Mouse (Mus musculus) A20 (cell line): ENCODE measurements around the gene Frmd4b.

Experiments used
- DNase-seq: peaks from one replicate; pipeline ENCODE4 v3.0.0-alpha.2; 2011; ENCODE audit warnings: low read depth, low spot score

Frmd4b gene

DNA sequence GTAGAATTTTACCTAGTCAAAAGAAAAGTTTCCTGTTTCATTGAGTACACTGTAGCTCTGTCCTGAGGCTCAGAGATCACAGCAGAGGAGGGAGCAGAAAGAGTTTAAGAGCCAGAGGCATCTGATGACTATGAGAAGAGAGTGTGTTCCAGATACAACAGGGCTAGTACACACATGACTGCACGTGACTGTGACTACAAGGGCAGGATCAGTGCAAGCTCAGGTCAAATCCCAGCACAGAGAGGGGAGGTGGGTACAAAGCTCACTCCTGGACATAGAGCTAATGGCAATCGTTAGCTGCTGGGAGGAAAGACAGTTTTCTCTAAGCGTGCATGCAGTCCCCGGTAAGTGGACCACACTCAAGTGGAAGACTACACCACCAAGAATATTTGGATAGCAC, 37.6 kb downstream of the Frmd4b start:
- no peak for DNase-seq

DNA sequence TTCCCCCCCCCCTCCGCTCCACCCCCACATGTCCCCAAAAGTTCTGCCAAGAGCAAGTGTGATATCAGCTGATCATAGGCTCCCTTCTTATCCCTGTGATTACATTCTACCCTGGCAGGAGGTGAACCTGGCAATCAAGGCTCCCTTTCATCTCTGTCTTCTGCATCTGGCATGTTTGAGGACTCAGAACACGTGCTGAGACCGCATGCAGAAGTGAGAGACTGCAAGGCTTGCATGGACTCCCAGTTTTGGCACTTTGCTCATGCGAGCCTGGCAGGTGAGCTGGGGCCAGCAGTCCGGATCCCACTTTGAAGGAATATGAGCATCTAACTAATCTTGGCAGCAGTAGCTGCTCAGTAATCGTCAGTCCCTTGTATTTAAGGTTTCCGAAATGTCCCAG, 39.1 kb downstream of the Frmd4b start:
- DNase-seq = no peak

DNA sequence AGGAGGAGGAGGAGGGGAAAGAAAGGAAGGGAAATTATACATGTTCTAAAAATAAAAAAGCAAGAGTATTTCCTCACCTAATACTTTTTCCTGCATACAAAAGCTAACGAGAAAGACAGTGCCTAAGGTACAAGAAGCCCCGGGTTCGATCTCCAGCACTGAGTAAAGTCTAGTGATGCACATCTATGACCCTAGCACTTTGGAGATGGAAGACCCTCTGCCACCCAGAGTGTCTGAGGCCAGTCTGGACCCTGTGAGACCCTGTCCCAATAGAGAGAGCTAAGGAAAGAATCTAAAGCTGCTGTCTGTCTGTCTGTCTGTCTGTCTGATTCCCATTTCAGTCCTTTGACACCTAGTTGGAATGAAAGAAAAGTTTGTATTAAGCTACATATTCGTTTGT, 40.0 kb downstream of the Frmd4b start:
- no peak for DNase-seq

DNA sequence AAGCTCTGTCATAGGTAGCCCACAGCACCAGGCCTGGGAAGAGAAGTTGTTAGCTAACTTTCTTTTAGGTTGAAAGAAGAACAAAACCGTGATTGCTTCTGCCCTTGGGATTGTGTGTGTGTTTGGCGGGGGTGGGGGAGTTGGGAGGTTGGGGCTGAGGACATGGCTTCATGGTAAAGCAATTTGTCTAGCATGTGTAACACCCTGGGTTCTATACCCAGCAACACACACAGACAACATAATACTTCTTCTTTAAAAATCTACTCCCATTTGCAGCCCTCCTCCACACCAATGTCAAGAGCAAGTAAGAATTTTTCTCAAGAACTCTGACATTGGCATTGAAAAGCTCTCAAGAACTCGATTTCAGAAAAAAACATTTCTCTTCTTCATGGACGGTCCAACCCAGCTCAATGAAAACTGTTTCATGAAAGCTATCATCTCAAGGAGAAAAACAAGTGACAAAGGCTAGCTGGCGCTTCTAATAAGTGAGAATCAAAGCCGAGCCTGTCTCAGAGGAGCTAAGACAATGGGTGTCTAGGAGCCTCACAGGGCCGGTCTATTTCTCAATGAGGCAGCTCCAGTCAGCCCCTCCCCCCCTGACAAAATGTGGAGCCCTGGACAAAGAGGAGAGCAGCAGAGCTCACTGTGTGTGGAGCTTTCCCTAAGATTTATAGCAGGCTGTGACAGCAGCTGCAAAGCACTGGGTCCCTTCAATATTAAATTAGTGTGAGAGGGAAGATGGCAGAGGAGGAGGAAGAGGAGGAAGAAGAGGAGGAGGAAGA, 40.6 kb downstream of the Frmd4b start:
- DNase-seq = no peak

DNA sequence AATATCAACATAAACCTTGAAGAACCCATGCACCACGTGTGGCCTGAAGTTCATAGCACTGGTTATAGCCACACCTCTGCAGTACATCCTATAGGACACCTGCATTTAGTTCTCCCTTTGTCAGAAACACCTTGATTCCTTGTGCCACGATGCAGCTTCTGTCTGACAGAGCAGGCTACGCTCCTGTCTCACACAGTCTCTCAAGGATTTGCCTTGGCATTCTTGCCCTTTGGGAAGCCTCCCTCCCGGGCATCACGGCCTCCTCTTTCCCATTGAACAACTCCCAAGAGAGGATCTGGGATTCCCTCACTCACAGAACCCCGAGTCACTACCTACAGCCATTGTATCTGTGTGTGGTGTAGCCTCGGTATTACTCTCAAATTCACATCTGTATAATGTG, 41.2 kb downstream of the Frmd4b start:
- DNase-seq = no peak

DNA sequence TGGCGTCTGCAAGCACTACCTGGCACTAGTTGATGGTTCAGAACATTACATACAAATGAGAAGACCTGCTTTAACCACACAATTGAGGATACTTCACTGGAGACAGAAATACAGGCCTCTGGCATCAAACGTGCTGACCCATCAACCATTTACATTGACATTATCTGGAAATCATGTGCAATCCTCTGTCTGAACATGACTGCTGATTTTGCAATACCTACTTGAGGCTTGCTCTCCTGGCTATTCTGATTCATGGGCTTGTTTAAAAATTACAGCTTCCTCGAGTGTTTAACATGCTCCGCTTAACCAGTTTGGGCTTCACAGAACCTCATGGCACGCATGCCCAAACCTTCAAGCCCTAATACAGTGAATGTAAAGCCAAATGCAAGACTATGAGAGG, 42.4 kb downstream of the Frmd4b start:
- no peak for DNase-seq

DNA sequence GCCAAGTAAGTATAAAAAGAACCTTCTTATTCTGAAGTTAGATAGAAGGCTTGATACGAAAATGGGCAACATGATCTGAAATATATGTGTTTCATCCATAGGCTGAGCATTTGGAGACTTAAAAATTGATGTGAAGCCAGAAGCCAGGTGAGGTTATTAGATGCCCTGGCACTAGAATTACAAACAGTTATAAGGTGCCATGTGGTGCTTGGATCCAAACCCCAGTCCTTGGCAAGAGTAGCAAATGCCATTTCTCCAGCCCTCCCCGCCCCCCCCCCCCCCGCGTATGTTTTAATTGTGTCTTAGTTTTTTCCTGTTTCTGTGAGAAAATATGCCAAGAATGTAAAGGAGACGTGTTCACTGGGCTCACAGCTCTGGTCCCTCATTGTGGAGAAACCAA, 45.1 kb downstream of the Frmd4b start:
- no peak for DNase-seq

DNA sequence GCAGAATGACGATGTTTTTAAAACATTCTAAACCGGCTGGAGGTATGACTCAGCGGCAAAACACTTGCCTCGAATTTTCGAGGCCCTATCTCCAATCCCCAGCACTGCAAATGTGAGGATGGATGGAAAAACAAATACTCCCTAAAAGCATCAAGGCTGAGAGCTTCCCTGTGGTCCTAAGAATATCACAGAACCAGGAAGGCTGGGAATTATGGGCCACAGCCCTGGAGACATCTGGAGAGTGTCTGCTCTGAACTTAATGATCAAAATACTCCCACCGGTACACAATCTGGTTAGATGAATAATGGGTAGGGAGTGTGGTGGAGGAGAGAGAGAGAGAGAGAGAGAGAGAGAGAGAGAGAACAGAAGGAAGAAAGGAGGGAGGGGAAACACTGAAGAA, 48.8 kb downstream of the Frmd4b start:
- DNase-seq = no peak

DNA sequence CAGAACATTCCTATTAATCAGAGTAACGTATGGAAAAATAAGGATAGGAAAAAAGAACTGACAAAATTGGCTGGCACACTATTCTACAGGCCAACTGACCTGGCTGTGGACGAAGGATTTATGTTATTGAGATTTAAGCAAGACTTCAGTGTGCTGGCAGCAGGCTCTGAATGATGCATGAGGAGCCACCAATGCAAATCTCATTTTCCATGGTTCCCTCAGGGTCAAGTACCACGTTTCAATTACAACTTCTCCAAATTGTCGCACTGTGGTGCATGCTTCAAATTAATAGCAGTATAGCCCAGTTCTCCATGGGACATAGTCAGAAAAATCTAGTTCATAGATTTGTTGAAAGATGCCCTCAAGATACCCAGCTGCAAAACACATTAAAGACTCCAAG, 50.6 kb downstream of the Frmd4b start:
- DNase-seq = no peak

DNA sequence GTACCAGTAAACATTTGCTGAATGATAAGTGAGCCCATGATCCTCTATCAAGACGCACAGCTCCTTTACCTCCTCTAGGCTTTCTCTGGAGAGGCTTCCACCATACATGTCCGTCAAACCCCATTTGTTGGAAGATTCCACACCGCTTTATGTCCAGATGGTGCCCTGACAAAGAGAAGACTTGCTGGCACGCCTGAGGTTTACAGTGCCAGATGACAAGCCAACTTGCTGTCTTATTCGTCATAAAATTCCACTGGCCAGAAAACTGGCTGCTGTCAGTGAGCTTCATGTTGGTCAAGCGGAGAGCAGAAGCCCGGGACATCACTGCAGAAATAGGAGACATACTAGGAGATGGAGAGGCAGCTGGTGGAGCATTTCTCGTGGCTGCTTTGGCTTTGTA, 60.2 kb downstream of the Frmd4b start:
- DNase-seq = no peak

DNA sequence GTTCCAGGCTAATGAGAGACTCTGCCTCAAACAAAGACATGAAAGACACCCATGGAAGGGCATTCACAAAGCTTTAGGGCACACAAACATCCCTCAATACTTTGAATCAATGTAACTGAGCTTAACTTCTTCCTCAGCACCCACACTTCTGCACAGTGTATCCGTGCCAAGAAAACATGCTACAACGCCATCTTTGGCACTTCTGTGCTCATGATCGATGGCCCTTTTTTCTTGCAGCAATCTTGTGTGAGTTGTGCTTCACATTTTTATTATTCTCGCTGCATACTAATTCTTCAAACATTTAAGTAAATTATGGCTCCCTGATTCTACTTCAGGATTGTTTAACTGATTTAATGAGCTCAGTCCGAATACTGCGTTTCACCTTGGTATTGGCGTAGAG, 61.7 kb downstream of the Frmd4b start:
- no peak for DNase-seq

DNA sequence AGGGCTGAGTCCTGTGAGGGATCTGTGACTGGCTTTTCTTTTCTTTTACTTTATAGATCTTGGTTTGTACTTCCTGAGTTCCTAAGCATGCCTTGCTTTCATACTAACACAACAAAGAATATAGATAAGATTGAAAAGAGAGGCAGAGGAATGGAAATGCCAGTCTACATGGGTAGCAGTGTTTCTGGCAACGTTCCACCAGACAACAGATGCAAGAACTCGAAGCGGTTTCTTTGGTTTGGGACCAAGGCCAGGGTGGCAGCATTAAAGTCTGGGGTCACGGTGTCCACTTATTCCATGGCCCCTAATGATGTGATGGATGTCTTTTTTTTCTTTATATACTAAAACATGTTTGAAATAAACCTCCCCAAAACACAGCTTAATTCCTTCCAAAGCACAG, 63.9 kb downstream of the Frmd4b start:
- DNase-seq = no peak

DNA sequence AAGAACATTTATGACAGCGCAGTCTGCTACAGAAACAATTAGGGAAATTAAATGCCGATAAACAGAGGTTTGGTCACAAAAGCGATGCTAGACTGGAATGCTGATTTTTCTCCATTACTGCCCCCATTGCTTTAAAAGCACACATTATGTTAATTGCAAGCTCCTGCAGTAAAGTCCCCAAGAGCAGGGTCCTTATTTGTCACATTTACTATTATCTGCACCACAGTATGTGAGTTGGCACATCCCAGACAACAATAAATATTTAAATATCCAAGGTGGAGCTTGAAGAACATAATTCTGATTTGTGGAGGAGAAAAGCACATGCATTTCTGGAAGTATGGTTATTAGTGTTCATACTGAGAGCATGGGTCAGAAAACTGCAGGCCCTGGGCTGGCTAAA, 64.8 kb downstream of the Frmd4b start:
- DNase-seq = no peak

DNA sequence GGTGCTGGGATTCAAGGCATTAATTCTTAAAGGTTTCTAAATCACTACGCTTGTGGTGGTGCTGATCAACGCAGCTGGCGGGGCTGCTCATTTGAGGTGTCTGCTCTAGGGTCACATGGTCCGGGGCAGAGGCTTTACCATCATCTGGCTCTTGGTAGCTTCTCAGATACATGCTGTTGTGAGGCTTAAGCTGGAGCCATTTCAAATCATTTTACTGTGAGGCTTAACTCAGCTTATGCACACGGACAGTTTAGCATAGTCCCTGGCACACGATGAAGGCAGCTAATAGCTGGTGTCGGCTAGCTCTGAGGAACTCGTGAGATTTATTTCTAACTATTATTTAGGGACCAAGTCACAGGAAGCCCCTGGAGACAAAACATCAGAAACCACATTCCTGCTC, 65.5 kb downstream of the Frmd4b start:
- no peak for DNase-seq

DNA sequence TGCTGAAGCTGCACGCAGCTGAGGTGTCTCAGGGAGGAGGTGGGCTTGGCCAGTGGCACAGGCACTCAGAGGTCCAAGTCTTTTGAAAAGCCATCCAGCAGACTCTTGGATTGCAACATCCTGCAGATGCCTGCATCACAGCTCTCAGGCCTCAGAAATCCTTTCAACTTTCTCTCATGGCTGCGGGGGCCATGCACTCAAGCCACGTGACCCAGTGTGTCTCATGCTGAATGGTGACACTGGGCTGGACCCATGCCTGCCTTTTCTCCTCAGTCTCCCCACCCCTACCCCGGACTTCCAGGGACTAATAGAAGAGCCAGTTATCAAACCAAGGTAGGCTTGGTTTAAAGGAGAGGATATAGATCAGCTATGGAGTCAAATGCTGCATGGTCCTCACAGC, 66.2 kb downstream of the Frmd4b start:
- DNase-seq = no peak

DNA sequence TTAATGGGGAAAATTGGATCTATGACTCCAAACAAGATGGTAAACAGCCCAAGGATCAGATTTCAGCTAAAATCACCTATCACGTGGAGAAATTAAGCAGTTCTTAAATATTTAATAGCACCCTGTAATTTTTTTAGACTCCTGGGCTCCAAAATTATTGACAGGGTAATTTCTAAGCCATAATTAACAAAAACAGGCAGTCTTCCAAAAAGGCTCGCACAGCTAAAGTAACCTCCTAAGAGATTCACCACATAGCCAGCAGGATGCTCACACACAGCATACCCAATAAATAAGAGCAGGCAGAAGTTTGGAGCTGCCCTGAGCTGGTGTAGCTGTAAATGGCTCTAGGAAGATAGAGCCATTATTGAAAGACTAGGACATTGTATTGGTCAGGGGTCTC, 76.9 kb downstream of the Frmd4b start:
- DNase-seq = no peak

DNA sequence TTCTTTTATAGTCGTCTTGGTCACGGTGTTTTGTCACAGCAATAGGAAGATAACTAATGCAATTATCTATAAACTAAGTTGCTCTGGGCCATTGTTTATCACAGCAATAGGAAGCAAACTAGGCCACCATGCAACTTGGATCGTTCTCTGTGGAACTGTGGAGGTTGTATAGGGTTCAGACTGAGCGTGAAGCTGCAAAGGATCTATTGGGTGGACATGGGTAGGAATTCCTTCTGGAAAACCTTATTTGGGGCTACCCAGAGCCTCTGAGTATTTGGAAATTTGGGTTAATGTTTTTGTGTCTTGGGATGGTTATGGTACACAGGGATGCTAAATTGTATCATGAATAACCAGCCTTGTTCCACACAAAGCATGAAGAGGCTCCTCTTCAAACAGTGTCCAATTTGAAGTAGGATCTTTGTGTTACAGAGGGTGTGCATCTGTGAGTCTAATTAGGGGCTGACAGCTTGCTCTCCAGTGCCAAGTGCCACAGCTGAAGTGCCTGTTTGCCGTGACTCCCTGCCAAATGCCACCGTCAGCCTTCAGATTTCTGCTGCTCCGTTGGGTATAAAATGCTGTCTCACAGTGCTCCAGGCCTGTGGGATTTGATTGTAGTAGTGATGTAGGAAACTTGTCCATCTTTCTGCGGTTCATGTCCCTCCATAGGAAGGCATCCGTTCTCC, 81.4 kb downstream of the Frmd4b start:
- no peak for DNase-seq

DNA sequence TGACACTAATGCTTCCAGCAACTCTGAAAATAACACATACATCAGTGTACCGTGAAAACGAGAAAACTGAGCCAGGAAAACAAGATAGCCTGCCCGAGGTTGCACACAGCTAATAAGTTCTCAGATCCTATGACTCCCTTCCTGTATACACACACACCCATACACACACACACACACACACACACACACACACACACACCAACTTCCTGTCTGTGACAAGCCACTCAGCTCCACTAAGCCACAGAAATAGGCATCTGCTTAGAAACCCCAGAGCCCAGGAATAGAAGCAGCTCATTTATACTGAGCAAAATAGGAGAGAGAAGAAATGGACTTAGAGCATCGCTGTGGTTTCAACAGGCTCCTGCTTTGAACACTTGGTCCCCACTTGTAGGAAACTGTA, 86.3 kb downstream of the Frmd4b start:
- DNase-seq = no peak

DNA sequence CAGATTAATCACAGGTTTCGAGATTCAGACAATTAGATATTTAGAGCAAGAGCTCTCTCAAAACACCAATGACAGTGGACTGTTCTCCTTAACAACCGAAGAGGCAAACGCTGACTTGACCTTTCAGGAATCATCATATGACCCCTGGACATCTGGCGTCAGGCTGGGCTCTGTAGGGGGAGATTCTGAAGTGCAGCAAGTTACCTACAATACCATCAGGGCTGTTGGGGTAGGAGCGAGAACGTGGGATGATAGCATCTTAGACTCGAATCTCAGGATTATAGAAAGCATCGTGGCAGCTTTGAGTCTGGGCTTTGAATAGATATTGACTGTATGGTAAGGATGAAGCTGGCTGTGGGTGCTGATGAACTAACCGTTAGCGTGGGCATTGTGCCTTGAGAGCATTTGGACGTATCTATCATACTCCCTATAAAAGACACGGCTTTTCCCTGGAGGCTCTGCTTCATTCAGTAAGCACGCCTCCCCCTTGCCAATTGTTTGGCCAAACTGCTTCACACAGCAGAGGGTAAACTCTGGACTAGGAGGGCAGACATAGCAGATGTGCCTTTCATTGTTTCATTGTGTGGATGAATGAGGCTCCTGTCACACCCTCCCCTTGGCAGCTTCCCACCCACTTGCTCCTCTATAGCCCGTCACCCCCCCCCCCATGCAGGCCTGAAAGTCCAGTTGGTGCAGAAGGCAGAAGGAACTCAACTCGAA, 88.2 kb downstream of the Frmd4b start:
- DNase-seq = no peak

DNA sequence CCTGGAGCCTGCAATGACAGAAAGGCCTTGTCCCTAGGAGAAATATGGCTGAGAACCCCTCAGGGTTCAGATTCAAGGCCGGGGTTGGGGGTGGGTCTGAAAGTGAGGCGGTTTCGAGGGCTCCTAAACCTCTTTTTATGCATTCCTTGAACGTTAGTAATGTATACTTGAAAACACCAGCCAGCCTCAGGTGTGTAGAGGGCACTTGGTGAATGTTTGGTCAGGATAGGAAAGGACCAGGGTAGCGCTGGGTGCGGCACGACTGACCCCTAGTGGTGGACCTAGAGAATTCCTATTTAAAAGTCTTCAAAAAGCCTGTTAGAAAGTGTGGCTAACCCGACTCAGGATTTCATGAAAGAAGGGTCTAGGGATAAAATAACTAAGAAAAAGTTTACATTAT, 91.2 kb downstream of the Frmd4b start:
- peak; percentile 43 for DNase-seq

DNA sequence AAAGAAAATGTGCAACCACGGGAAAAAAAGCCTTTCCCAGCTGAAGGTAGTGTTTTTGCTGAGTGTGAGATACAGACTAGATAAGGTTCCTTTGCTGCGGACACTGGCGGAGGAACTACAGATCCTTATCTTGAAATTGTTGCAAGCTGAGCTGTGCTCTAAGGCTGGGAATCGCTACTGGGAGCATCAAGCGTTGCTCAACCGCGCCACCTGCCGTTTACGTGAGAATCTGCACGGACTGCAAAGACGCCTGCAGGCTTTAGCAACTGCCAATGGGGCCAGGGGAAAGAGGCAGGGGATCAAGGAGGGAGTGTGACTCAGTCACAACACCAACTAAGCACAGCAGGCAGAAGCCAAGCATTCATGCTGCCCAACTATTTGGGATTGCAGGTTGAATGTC, 94.2 kb downstream of the Frmd4b start:
- DNase-seq = peak; percentile 50

DNA sequence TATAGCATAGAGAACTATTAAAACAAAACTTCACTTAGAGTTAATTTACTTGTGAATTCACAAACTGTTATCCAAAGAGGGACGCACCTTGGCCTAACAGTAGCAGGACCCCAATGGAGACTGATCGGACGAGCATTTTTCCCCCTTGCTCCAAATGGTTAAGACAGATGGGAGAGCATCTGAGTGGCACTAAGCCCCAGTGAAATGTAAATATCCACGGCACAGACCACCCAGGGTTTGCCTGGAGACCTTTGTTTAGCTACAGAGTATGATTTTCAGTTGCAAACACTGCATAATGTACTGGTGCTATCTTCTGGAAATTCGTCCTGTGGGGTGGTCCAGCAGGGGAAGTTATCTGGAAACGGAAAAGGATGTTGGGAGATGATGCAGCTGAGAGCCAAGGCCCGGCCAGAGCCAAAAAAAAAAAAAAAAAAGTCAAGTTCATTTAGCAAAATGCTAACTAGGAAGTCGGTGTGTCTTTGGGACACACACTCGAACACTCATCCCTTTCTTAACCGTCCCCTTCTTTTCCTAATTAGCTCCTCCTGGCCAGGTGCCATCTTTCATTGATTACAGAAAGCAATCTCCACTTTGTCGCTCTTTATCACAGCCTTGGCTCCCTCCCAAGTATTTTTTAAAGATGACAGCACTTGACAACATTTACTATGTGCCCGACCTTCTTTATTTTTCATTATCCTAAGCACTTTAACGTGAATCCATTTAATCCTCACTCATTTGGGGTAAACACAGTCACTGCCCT, 95.9 kb downstream of the Frmd4b start:
- no peak for DNase-seq
